Mouse (Mus musculus) ES-CJ7 (cell line): ENCODE measurements at regions not wholly inside any gene's neighbourhood (a gene's known extent, or its start where the extent isn't known, plus 50 kb on each side); places are given as distances from the start of the nearest gene placed in this dataset.

Source experiments
- DNase-seq: peaks from one replicate; pipeline ENCODE4 v3.0.0; 2011; ENCODE audit warnings: low read depth, low spot score

- no peak for DNase-seq
Measured at GRCm38 (mm10) chr12:97717812-97718211, 541.4 kb downstream of the Galc start.
